Mouse (Mus musculus) cerebellum, adult 2 months (tissue): ENCODE results near the gene Fam71f1.

Experiments
- CTCF ChIP-seq: fragments of 200-500 bp; IDR thresholded peaks from 2 replicates; pipeline ENCODE4 v1.5.1; 2011; ENCODE audit warnings: low read depth, mild to moderate bottlenecking, control low read depth, low read length, moderate library complexity, borderline replicate concordance; ENCODE audit not compliant: insufficient read depth
- POLR2A ChIP-seq: fragments of 200-500 bp; IDR thresholded peaks from 2 replicates; pipeline ENCODE4 v1.6.1; 2011; ENCODE audit warnings: low read length, control low read depth, borderline replicate concordance; ENCODE audit not compliant: insufficient read depth

DNA sequence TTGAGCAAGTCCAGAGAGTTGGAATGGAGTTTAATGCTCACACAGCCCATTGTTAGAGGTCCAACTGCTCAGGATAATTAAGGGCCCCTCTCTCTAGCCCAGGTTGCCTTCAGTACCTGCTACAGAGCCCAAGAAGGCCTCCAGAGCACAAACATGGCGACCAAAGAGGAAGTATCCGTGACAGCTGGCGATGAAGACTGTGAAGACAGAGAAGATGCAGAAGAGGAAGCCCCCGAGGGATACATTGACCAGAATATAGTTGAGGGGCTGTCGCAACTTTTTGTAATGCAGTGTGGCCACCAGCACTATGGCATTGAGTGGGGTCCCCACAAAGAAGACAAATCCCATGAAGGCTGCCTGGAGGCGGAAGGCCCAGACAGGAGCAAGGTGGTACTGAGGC lies 61.0 kb downstream of the Fam71f1 start:
- TF ChIP-seq CTCF (no peak), POLR2A (no peak)
